Mouse (Mus musculus) lung, adult 2 months (tissue): ENCODE measurements around the gene Iqcf6. TPM values are rescaled to one million over a fixed set of nuclear protein-coding genes. Genes with fewer than 3 reads are reported as not detected.
A peak's percentile ranks its signal among the peaks of the same experiment; 100 is the strongest.
"Not testable (repeated sequence)": the region's sequence is repeated elsewhere in the genome, so short reads cannot be mapped to it uniquely, and the experiment has no call there.

Experiments used
- DNase-seq: peaks from one replicate; pipeline ENCODE4 v3.0.0; 2022
- H3K4me1 ChIP-seq: fragments of 200-500 bp; 2 replicates; pipeline ENCODE4 v1.6.1; 2011; ENCODE audit warnings: low read length; ENCODE audit not compliant: control insufficient read depth, insufficient read depth
- H3K4me3 ChIP-seq: fragments of 200-500 bp; replicated peaks from 2 replicates; pipeline ENCODE3; 2011; ENCODE audit warnings: low read depth, mild to moderate bottlenecking, control low read depth, low read length; ENCODE audit errors: extremely low read depth
- CTCF ChIP-seq: fragments of 200-500 bp; IDR thresholded peaks from 2 replicates; pipeline ENCODE4 v1.5.1; 2011; ENCODE audit warnings: mild to moderate bottlenecking, low read length, control low read depth; ENCODE audit not compliant: insufficient read depth
- POLR2A ChIP-seq: fragments of 200-500 bp; IDR thresholded peaks from 2 replicates; pipeline ENCODE4 v1.6.1; 2011; ENCODE audit warnings: low read depth, mild to moderate bottlenecking, control low read depth, low read length, borderline replicate concordance; ENCODE audit errors: extremely low read depth
- WGBS: fragments of 180-500 bp; shearing (Covaris S2); methylation state at CpG from one replicate; pipeline ENCODE4 v1.1.7; 2018; 5-methylcytosine and 5-hydroxymethylcytosine counted together
- polyA plus RNA-seq: library from polyadenylated mRNA; depleted of rRNA; stranded (reverse); fragments of >200 nt; gene quantifications from 2 replicates; pipeline ENCODE4 v1.2.3, GENCODE M21; 2012; rRNA removed

Gene Iqcf6
- polyA plus RNA-seq, result not detected in 2 replicates

DNA sequence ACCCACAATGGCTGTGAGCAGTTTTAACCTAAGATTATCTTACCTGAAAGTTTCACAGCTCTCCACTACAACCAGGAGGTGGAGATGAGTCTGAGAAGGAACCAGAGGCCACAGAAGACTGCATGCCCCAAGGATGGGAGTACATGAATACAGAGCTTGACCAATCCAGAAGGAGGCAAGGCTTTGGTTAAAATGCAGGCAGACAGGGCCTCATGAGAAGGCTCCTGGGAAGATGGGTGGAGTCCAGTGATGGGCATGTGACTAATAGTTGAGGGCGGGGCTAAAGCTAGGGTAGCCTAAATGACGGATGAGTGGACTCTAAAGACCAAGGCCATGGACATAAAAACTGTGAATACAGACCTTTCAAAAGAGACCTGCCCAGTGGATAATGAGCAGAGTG, at the start of gene Iqcf6:
Gene Iqcf6, plus strand, starts transcription at position 301 of the 400 bp plus-strand sequence.
- DNase-seq, result no peak
- TF ChIP-seq POLR2A (no peak), CTCF (no peak)
- Histone ChIP-seq H3K4me3 (no peak within 1 kb of the TSS), H3K4me1 (no peaks in the 10 kb centered on the region)
- WGBS, result 83% methylated on average over 2 of the region's 2 CpGs

DNA sequence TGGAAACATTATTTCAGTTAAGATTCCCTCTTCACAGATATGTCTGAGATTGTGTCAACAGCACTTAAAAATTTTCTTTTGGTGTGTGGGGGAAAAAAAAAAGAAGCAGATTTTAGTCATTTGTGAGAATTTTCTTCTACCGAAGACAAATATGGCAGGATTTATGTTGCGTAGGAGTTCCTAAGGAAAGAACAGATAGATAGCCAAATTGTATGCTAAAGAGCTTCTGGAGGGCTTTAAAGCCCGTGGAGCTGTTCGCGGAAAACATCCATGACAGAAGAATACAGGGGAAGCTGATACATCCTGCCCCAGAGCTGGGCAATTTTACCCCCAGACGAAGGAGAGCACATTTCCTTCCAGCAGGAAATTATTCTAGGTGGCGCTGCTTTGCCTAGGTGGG, 46.4 kb upstream of the Iqcf6 start:
- DNase-seq, result no peak
- no peak for TF ChIP-seq POLR2A
- WGBS, result 82% methylated on average over 7 of the region's 7 CpGs
- Histone ChIP-seq H3K4me1 (no peaks in the 10 kb centered on the region), H3K4me3 (no peak overlapping the region)

DNA sequence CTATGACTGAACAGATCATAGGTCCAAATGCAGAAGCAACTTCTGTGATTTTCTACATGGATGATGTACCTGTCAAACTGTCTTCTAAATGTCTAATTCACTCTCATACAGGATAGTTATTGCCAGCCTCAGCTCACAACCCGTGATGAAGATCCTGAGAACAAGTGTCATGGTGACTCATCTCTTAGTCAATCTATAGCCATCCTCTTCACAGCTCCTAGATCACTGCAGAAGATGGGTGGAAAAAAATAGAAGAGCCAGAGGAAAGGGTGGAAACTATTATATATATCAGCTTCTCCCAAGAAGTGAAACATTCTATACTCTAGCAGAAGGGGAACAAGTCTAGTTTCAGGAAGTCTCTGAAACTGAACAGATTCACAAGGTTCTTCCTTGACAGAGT, 43.8 kb upstream of the Iqcf6 start:
- DNase-seq, result no peak
- Histone ChIP-seq H3K4me3 (no peak overlapping the region), H3K4me1 (no peaks in the 10 kb centered on the region)
- 74% methylated on average over 1 of the region's 1 CpGs for WGBS
- no peak for TF ChIP-seq POLR2A
- no peak for TF ChIP-seq CTCF

DNA sequence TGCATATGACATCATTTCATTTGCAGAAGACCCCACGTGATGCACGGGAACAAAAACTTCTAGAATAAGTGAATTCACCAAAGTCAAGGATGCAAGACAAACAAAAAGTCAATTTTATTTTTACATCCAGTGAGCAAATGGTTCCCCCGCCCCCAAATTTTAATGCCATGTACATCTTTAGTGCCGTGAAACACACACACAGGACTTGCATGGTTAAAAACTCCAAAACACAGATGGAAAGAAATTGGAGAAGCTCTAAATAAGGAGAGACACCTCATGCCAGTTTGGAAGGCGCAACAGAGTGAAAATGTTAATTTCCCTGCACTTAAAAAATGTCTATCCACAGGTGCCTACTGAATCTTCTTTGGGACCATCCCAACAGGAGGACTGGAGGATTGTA, 34.2 kb upstream of the Iqcf6 start:
- WGBS, result 83% methylated on average over 5 of the region's 5 CpGs
- TF ChIP-seq POLR2A (no peak), CTCF (no peak)
- Histone ChIP-seq H3K4me3 (no peak overlapping the region), H3K4me1 (no peaks in the 10 kb centered on the region)
- no peak for DNase-seq

DNA sequence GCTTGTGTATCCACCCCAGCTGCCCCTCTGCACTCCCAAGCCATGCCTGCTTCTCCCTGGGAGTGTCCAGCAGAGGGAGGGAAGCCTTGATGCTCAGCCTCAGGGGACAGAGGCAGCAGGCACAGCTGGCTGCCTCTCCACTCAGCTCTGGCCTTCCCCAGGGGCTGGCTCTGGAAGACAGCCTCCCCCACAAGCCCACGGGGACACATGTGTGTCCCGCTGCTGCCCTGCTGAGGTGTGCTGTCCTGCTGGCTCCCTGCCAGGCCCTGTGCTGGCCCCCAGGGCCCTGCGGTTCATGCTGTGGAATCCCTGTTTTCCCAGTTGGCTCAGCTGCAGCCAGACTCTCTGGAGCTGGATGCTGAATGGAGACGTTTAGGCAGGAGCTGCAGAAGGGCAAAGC, 31.0 kb upstream of the Iqcf6 start:
- 19% methylated on average over 4 of the region's 4 CpGs for WGBS
- H3K4me1 ChIP-seq, result not testable (repeated sequence)

DNA sequence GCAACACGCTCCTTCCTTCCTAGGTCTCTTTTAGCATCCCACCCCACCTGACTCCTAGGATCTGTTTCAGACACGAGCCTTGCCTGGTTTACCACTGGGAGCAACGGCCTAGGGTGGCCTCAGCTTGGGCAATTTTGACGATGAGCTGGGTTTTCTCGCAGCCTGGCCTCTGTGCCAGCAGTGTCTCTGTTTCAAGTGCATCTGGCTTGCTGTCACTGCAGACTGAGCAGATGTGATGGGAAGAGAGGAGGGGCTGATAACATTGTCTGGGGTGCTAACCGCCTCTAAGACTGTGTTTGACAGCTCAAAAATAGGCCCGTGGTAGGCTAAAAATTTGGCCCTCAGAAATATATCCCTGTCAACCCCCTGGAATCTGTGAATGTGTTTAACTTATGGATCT, 30.5 kb upstream of the Iqcf6 start:
- no peak for DNase-seq
- Histone ChIP-seq H3K4me1 (no peaks in the 10 kb centered on the region), H3K4me3 (no peak overlapping the region)
- no peak for TF ChIP-seq POLR2A
- TF ChIP-seq CTCF, result no peak
- WGBS, result 56% methylated on average over 7 of the region's 7 CpGs

More for the DNA sequence above, 31.0 kb upstream of the Iqcf6 start:
- DNase-seq, H3K4me3 ChIP-seq: not testable (repeated sequence)

DNA sequence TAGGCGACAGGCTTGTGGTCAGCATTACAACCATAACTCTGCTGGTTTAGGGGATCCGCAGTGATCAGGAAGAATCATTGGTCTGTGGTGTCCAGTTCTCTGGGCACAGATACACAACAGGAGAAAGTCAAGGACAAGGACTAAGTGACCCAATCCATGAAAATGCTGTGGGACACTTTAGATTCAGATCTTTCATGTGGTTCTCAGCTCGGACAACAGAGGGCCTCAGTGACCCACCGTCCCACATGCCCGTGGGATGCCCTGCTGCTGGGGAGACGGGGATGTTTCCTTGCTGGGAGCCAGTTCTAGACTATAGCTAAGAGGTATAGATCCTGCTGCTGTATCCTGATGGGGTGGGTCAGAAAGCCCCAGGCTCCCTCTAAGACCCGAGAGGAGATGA, 27.9 kb upstream of the Iqcf6 start:
- no peak overlapping the region for H3K4me3 ChIP-seq
- WGBS, result 40% methylated on average over 7 of the region's 7 CpGs
- DNase-seq, result no peak
- no peak for TF ChIP-seq CTCF
- no peak for TF ChIP-seq POLR2A
- no peaks in the 10 kb centered on the region for H3K4me1 ChIP-seq

DNA sequence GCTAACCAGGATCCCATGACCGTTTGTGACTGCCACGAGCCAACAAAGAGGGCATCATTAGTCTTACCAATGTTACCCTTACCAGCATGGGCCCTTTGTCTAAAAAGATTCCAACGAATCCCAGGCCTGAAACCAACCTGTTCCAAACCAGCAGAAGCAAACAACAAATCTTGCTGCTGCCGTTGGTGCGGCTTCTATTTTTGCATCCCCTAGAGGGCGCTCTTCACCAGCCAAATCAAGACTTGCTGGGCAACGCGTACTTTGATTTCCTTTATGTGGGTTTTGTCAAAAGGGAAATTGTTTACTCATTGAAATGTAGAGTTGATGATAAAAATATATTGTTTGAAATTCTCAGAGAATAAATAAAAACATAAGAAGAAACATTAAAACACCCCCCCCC, 25.8 kb upstream of the Iqcf6 start:
- TF ChIP-seq POLR2A (no peak), CTCF (peak; percentile 59)
- peak; percentile 25 for DNase-seq
- WGBS, result 24% methylated on average over 8 of the region's 8 CpGs
- Histone ChIP-seq H3K4me1 (no peaks in the 10 kb centered on the region), H3K4me3 (no peak overlapping the region)

DNA sequence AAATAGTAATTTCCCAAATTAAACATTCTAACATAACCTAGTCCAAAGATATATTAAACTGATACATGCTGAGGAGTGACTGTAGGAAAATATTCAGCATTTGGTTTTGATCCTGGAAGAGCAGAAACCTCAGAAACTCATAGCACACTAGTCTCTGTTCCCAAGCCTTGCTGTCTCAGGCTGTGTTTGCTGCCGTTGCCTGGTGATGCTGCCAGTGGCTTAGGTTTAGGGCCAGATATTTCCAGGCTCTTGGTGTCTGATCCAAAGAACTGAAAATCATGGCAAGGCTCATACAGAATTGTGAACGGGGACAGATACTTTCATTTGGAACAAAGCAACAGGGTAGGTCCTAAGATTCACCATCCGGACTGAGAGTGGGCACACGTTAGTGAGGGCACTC, 15.7 kb upstream of the Iqcf6 start:
- 81% methylated on average over 4 of the region's 4 CpGs for WGBS
- no peak for DNase-seq
- Histone ChIP-seq H3K4me3 (no peak overlapping the region), H3K4me1 (no peaks in the 10 kb centered on the region)
- TF ChIP-seq POLR2A, result no peak
- no peak for TF ChIP-seq CTCF

DNA sequence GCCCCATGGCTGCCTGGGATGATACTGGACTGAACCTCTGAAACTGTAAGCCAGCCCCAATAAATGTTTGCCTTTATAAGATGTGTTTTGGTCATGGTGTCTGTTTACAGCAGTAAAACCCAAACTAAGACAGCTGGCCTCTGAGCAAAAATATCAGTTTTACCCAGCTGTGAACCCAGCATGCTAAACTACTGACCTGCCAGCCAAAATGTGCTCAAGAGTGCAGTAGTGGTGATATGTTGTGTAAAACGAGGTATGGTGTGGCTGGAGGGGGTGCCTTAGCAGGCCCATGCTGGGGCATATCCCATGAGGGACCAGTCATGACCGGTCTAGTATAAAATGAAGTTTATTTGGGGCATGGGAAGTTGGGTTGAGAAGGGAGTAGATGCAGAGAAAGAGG, 12.4 kb upstream of the Iqcf6 start:
- DNase-seq, result no peak
- H3K4me1 ChIP-seq, result no peaks in the 10 kb centered on the region
- WGBS, result 46% methylated on average over 2 of the region's 2 CpGs
- H3K4me3 ChIP-seq, result no peak overlapping the region
- no peak for TF ChIP-seq POLR2A
- TF ChIP-seq CTCF, result no peak

DNA sequence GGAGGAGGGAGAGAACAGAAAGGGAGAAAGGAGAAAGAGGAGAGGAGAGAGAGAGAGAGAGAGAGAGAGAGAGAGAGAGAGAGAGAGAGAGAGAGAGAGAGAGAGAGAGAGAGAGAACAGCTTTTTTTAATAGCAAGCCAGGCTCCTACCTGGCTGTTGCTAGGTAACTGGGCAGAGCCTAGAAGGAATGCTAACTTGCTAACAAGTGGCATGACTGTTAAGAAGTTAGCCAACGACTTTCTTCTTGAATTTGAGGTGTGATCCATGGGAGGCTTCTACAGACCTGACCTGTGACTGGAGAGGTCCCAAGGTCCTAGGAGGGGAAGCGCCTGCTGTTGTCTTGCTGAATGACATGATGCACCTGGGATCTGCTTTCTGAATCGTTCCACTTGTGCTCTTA, 11.8 kb upstream of the Iqcf6 start:
- no peak for DNase-seq
- Histone ChIP-seq H3K4me1 (no peaks in the 10 kb centered on the region), H3K4me3 (no peak overlapping the region)
- 25% methylated on average over 3 of the region's 3 CpGs for WGBS
- TF ChIP-seq POLR2A (no peak), CTCF (no peak)
